Mouse (Mus musculus): Measurements from ENCODE around the gene Tescl. TPM values are rescaled to one million over a fixed set of nuclear protein-coding genes. Genes with fewer than 3 reads are reported as not detected.

Tescl gene
- not detected in 2 replicates for polyA plus RNA-seq (2012; rRNA removed; ENCODE audit: low replicate concordance)

DNA sequence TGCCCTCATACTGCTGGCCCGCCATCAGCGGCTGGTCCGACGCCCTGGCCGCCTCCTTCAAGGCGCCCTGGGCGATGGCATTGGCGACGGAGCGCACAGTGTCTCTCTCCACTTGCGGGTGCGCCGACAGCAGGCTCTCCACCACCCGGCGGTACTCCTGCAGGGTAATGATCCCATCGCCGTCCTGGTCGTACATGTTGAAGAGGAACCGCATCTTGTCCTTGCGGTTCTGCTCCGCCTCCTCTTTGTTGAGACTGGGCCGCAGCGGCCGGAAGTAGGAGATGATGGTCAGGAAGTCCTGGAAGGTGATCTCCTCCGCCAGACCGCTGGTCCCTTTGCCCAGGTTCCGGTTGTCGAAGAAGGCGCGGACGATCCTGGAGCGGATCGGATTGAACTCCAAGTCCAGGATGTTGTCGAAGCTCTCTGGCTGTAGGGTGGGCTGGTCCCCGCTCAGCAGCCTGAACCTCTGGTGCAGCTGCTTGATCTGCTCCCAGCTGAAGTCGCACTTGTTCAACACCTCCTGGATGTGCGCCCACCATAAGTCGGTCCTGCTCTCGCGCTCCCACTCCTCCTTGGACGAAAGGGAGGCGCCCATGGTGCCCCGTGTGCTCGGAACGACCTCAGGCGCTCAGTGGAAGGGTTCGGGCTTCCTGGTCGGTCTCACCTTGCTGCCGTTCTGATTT lies at the start of gene Tescl:
Gene Tescl, minus strand, starts transcription at position 633 of the 683 bp plus-strand sequence.

DNA sequence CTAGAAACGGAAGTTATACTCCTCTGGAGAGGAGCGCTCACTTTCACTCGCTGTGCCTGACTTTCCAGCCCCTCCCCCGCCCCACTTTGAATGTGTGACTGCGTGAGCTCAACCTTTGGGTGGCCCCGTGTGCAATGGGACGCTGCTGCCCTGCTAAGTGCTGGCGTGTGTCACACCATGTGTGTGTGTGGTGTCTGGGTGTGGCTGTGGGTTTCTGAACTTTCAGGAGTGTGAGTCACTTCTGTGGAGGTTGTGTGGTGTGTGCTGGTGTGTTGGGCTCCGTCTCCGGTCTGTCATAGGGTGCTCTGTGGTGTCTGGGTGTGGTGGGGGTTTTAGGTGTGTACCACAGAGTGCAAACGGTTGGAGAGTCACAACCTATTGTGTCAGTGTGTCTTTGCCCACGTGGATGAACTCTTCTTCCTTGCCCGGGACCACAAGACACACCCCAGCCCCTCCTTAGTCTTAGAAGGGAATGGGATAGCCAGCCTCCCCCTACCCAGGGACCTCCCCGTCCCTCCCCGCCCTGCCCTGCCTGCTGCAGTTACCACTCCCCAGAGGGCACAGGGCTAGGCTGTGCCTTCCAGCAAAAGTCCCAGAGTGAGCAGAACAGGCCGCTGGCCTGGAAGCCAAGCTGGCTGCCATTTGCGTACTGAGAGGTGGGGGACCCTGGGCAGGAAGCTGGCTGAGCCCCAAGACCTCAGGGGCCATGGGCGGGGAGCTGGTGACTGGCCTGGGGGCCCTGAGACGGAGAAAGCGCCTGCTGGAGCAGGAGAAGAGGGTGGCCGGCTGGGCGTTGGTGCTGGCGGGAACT lies 36.2 kb upstream of the Tescl start, which contains the start of gene Kcnn4:
Gene Kcnn4, plus strand, starts transcription at position 533 of the 811 bp plus-strand sequence.

GRCm38 (mm10) chr7:24348896-24349295 lies 15.2 kb upstream of the Tescl start, which contains the start of gene Lypd5:
Lypd5 (plus strand) TSS chr7:24349196.

GRCm38 (mm10) chr7:24316567-24317092 lies 17.1 kb downstream of the Tescl start, which contains the start of gene Zfp94:
Zfp94 (minus strand) TSS chr7:24316666.

DNA sequence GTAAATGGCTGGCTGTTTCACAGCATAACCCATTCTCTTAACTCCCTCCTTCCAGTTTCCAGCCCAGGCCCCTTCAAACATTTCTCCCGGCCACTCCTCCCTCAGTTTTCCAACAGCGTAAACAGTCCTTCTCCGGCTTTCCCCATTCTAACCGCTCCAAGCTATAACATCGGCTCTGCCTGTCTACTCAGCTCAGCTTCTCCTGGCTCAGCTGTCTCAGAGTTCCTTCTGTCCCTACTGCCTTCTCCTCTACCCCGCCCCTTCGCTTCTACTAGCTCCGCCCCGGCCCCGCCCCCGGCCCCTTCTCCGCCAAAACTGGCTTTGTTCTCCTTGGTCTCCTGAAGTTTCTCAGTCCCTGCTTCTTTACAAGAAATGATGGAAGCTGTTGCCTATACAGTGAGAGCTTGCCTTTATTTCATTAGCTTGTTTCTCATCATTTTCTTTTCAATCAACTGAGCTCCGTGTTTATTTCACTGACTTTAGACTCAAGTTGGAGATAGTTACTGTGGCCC lies 32.9 kb downstream of the Tescl start, which contains the start of gene Zfp61:
Gene Zfp61, minus strand, starts transcription at position 462 of the 512 bp plus-strand sequence.

Other genes with a start within 250 kb of the Tescl start
- gene Zfp112, start 221.6 kb downstream of the Tescl start, polyA plus RNA-seq (2012; rRNA removed; ENCODE audit: low replicate concordance), result 0.46 and 1.2 TPM in 2 replicates
- gene Zfp235, start 199.8 kb downstream of the Tescl start, polyA plus RNA-seq (2012; rRNA removed; ENCODE audit: low replicate concordance), result 1.8 and 2.4 TPM in 2 replicates
- gene Zfp114, start 158.9 kb downstream of the Tescl start, polyA plus RNA-seq (2012; rRNA removed; ENCODE audit: low replicate concordance), result 0.08 TPM in 1 of 2 replicates, not detected in the other
- gene Zfp111, start 122.5 kb downstream of the Tescl start, polyA plus RNA-seq (2012; rRNA removed; ENCODE audit: low replicate concordance), result 0.23 and 0.29 TPM in 2 replicates
- 0.11 and 0.27 TPM in 2 replicates for gene Zfp109, start 96.4 kb downstream of the Tescl start, polyA plus RNA-seq (2012; rRNA removed; ENCODE audit: low replicate concordance)
- 0.18 and 0.21 TPM in 2 replicates for gene Zfp108, start 79.1 kb downstream of the Tescl start, polyA plus RNA-seq (2012; rRNA removed; ENCODE audit: low replicate concordance)
- 0.74 and 0.91 TPM in 2 replicates for gene Zfp93, start 63.5 kb downstream of the Tescl start, polyA plus RNA-seq (2012; rRNA removed; ENCODE audit: low replicate concordance)
- gene Zfp61, start 32.7 kb downstream of the Tescl start, polyA plus RNA-seq (2012; rRNA removed; ENCODE audit: low replicate concordance), result 1.0 and 1.4 TPM in 2 replicates
- gene Zfp94, start 17.3 kb downstream of the Tescl start, polyA plus RNA-seq (2012; rRNA removed; ENCODE audit: low replicate concordance), result 0.83 and 4.3 TPM in 2 replicates
- not detected in 2 replicates for gene Lypd5, start 15.3 kb upstream of the Tescl start, polyA plus RNA-seq (2012; rRNA removed; ENCODE audit: low replicate concordance)
- gene Kcnn4, start 36.3 kb upstream of the Tescl start, polyA plus RNA-seq (2012; rRNA removed; ENCODE audit: low replicate concordance), result 84.7 and 88.4 TPM in 2 replicates
- 49.3 and 58.7 TPM in 2 replicates for gene Smg9, start 65.7 kb upstream of the Tescl start, polyA plus RNA-seq (2012; rRNA removed; ENCODE audit: low replicate concordance)
- 0.07 and 0.47 TPM in 2 replicates for gene Irgc1, start 118.4 kb upstream of the Tescl start, polyA plus RNA-seq (2012; rRNA removed; ENCODE audit: low replicate concordance)
- gene Plaur, start 128.5 kb upstream of the Tescl start, polyA plus RNA-seq (2012; rRNA removed; ENCODE audit: low replicate concordance), result 7.9 and 12.8 TPM in 2 replicates
- gene Cadm4, start 148.1 kb upstream of the Tescl start, polyA plus RNA-seq (2012; rRNA removed; ENCODE audit: low replicate concordance), result 2.1 and 3.5 TPM in 2 replicates
- 15.2 and 23.5 TPM in 2 replicates for gene Zfp428, start 173.1 kb upstream of the Tescl start, polyA plus RNA-seq (2012; rRNA removed; ENCODE audit: low replicate concordance)
- gene AC161166.1, start 178.5 kb upstream of the Tescl start, polyA plus RNA-seq (2012; rRNA removed; ENCODE audit: low replicate concordance), result 0.13 TPM in 1 of 2 replicates, not detected in the other
- 7.7 and 8.1 TPM in 2 replicates for gene Irgq, start 196.8 kb upstream of the Tescl start, polyA plus RNA-seq (2012; rRNA removed; ENCODE audit: low replicate concordance)
- not detected in 2 replicates for gene Pinlyp, start 212.2 kb upstream of the Tescl start, polyA plus RNA-seq (2012; rRNA removed; ENCODE audit: low replicate concordance)
- gene Xrcc1, start 212.4 kb upstream of the Tescl start, polyA plus RNA-seq (2012; rRNA removed; ENCODE audit: low replicate concordance), result 20.9 and 29.8 TPM in 2 replicates